Mouse (Mus musculus) cerebellum, adult 9-11 months (tissue): ENCODE data around the gene Foxred1.

ENCODE experiments used
- DNase-seq: peaks from one replicate; pipeline ENCODE4 v3.0.0; 2022

Gene Foxred1

DNA sequence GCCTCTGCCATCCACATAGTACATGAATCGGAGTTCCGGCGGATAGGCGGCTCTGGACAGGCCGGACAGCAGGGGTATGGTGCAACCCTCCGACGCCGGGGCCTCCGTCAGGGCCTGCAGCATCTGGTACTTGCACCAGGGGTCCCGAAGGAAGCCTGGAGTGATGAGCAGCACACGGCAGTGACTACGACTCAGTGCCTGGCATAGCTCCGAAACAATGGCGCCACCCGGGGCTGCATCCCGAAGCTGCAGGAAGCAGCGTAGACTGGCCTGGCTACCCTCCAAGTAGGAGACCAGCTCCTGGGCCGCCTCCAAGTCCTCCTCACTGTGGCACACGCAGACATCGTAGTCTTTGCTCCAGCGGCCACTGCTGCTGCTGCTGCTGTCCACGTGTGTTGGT lies 22.2 kb downstream of the Foxred1 start:
- DNase-seq, result peak; percentile 38

DNA sequence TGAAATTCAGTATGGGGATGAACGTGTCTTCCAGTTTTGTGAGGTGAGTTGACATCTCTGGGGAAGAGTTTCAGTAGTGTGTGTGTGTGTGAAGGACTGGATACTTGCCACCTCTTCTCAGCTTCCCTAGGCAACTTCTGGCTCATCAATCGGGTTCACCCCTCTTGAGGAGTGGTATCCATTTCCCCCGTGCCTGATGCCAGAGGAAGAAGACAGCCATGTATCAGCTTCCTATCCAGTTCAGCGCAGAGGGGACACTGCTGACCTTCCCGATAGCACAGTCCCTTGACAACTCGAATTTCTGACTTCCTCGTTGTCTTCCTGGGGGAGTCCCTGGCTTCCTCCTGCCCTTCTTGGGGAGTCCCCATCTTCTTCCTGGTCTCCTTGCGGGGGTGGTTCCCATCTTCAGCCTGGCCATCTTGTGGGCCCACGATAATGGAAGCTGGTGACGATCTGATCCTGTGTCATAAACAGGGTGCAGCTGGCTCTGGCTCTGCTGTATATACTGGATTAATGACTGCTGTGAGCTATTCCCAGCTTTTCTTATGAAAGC lies 23.4 kb downstream of the Foxred1 start:
- DNase-seq, result no peak

DNA sequence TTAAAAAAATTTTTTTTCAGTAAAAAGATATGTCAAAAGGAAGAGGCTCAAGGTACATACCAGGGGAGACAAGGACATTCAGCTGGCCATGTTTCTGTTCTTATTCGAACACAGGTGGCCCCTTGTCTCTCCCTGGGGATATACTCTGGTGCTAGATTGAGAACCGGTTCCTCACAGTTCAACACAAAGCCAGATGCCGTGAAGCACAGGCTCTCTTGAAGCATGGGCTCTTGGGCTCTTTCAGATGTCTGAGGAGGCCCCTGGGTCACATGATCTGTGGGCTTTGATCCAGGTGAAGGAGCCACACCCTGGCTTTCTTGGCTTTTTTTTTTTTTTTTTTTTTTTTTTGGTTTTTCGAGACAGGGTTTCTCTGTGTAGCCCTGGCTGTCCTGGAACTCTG lies 24.4 kb downstream of the Foxred1 start:
- DNase-seq, result no peak

DNA sequence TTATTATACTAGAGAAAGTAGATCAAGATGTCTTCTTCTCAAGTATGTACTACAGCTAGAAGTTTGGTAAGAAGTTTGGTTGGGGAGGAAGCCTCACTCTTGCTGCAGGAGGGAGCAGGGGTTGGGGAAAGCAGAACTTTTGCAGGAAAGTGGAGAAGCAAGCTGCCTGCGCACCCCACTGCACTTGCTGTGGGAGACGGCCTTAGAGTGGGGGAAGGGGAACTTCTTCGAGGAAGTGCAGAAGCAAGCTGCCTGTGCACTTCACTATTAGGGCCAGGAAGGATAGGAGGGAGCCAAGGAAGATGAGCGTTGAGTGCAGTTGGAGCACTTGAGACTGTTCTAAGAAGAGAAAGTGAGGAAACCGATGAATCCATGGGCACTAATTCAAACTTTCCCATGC lies 27.5 kb downstream of the Foxred1 start:
- no peak for DNase-seq

DNA sequence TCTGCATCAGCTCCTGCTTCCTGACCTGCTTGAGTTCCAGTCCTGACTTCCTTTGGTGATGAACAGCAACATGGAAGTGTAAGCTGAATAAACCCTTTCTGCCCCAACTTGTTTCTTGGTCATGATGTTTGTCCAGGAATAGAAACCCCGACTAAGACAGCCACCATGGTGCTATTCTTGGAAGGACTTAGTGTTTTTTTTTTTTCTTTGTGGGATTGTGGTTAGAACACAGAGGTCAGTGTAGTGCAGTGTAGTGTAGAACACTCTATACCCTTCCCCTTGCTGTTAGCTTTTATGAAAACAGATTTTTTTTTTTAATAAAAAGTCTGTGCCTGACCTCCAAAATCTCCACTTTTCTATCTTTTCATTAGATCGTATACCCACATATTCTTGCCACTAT lies 28.0 kb downstream of the Foxred1 start:
- DNase-seq, result no peak

GRCm38 (mm10) chr9:35176124-35176659 lies 34.7 kb downstream of the Foxred1 start:
- DNase-seq, result no peak

DNA sequence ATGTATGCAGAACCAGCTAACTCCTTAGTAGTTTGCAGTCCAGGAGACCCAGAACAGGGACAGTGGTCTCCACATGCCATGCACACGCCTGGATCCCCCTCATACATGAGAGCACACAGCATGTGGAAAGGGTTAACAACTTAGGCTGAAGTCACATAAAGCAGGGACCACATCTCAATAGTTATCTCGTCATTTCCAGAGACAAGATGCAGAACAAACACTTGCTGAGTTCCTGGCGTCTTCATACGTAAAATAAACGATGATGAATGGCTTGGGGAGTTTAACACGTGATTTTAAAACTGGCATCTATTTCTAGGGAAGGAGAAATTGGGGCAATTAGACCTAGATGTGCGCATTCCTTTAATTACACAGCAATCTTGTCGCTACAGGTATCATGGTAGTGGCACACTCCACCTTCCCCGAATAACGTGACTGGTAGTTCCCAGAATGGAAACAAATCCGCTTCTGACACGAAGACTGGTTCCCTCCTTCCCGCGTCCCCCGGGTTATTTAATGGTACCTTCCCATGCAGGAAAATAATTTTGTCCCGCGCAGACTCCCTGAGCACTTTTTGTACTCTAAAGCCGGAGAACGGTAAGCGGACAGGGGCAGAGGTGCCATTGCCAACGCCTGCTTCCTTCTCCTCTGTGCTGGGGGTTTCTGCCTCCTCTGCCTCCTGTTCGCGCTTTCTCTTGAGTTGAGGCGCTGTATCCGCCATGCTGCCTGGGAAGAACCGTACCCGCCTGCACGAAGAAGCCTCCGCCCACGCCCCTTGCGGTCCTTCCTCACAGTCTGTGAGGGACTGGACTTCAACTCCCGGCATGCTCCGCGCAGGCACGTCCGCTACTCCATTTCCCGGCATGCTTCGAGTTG lies 35.4 kb downstream of the Foxred1 start, which contains the start of gene Dcps:
Gene Dcps (minus strand): TSS at position 811 of the 873 bp plus-strand sequence.
- DNase-seq, result peak; percentile 96

DNA sequence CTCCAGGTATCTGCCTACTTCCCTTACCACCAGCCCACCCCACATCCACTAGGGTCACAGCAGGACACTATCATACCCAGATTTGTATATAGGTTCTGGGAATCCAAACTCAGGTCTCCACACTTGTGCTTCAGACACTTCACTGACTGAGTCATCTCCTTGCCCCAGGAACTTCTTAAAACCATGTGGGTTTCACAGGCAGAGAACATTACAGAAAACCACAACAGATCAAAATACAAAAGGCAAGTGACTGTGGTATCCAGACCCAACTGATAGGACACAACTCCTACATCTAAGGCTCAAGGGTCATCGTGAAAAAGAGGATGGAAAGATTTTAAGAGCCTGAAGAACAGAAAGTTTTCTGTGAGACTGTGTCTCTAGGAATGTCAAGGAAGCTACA lies 37.5 kb downstream of the Foxred1 start:
- no peak for DNase-seq

DNA sequence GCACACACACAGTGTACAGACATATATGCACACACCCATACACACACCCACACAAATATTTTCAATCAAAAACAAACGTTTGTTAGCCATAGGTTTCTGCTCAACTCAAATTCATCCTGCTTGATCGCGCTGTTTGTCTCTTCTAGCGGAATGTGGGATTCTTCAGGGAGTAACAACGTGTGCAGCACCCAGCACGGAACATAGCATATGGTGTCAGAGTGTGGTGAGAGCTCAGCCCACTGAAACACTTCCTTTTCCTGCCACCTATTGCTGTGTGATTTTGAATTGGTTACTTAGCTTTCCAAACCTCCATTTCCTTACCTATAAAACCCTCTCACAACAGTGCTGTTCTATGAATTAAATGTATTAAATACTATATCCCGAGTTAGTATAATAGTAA lies 40.8 kb downstream of the Foxred1 start:
- DNase-seq, result no peak

- no peak for DNase-seq
These were observed 43.8 kb downstream of the Foxred1 start for GRCm38 (mm10) chr9:35166798-35167635.

DNA sequence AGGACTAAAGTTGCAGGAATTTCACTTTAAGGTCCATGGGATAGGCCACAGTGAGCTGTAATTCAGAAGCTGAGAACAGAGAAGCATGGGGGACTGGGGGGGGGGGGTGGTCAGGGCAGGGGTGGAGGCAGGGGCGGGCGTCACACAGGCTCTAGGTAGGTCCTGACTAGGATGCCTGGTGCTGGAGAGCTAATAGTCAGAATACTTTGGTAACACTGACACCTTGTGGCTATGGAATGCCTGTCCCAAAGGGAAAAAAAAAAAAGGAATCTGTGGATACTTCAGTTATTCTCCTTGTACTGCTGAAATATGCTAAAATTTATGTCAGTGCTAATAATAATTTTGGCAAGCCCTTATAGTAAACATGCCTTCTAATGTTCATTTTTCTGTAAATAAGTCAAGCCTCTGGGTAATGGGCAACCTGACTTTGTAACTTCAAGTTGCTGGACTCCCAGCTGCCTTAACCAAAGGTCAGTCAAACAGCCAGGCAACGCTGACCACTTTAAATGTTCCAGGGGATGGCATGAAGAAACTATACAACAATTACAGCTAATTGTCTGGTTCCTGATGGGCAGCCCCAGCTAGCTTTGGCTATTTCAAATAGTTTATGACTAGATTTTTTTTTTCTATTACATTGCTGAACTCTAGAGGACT lies 44.6 kb downstream of the Foxred1 start:
- no peak for DNase-seq

DNA sequence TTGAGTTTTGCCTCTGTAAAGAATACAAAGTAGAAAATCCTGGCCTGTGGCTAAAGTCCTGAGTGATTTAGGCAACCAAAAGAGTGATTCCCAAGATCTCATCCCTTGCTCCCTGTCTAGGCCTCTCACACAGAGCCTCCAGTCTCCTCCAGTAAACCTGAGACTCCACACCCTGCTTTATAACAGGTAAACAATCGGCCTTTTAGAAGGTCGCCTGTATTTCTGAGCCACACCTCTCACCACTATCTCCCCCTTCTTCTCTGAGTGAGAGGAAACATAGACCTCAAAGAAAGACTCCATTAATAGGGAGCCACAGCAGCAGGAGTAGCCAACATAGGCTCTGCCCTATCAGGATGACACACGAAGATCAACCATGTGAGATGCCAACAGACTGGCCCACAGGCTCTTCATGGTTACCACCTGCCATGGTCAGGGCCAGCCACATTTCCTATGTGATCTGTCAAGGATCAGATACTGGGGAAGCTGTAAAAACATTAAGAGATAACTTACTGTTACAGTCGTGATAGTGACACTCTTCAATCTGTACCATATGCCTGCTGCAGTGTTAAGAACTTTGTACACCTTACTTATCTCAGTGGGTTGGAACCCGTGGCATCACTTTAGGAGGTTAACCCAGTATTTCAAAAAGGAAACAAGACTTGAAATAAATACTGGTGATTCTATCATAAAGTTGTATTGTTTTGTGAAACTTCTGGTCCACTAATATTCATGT lies 46.5 kb downstream of the Foxred1 start:
- DNase-seq, result no peak

DNA sequence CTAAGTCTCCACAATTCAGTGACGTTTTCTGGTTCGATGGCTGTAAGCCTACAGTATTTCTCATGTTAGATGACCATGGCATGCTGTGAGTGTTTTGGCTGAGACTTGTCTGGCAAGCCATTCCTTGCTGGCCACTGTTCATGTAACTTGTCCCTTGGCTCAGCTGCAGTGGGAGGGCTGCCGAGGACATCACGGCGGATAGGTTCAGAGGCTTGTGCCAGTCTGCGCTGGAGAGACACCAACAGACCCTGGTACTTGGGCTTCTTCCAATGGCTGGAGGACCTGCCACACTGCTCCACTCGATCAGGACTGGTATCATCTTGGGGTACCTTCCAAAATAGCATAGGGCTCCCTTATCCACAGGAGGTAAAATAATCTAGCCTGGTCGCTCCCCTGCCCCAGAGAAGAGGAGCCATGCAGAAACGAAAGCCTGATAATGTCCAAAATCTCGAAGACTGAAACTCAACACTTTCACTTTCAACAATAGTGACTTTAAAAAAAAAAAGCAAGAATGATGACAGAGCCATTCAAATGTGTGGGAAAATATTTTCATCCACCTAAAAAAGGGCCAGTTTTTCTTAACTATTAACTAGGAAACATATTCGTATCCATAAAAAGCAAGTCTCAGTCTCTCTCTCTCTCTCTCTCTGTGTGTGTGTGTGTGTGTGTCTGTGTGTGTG lies 47.7 kb downstream of the Foxred1 start:
- peak; percentile 86 for DNase-seq

- DNase-seq, result no peak
These were observed 49.1 kb downstream of the Foxred1 start for GRCm38 (mm10) chr9:35161721-35162120.

DNA sequence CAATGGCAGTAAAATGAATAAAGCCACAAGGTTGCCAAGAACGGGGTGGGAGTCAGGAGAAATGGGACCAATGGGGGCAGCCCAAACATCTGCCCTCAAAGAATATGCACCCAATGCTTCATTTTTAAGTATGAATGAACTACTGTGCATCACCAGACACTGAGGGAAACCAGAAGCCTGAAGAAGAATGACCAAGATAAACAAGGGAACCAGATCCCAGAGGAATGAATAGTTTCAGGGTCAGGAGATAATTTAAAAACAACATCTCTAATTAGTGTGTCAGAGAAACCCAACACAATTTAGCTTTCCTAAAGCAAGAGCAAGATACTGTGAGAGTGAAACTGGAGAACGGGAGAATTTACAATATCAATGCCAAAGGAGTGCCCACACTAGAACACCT lies 50.2 kb downstream of the Foxred1 start:
- DNase-seq, result no peak

- no peak for DNase-seq
These were observed 52.4 kb downstream of the Foxred1 start for GRCm38 (mm10) chr9:35158477-35158876.

DNA sequence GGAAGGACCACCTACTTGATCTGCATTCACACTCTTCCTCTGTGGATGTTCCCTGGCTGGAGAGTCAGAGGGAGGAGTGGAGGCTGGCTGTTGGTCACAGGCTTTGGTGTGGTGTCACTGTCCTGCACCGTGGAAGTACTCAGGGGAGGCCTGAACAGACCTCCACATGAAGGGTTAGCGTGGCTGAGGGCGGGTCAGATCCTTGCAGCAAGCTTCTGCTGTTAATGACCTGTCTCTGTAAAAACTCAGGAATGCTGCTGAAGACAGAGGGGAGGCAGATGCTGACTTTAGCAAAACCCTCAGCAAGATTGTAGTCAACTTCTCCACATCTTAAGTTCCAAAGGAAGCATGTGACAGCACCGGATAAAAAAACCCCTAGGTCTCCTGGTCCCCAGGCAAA lies 54.0 kb downstream of the Foxred1 start:
- DNase-seq, result no peak

DNA sequence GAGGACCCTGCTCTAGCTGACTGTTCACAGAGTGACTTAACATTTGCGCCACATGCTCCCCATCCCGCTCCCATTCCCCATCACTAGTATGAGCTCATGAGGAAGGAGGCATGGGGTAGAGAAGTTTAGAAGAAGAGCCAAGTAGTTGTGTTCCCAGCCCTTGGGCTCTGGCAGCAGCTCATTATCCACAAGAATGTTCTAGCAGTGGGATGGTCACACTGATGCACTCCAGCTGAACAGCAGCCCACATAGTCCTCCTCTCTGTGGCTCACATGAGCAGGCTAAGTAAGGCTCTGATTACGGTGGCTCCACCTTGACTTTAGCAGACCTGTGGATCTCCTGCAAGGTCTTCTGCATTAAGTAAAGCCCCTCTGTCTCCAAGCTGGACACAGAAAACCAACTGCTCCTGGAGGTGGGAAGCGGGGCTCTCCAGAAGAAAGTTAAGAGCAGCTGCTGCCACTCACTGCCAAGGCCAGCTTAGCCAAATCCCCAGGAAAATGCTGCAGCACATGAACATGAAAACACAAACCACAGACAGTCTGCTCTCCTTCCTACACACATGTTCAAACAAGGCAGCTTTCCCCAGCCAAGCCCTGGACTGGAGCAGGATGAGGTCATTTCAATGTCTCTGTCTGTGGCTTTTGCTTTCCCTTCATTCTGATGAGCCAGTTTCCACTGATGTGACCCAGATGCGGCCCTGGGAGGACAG lies 54.7 kb downstream of the Foxred1 start:
- DNase-seq, result no peak
